Mouse (Mus musculus) intestine, embryonic 14.5 days (tissue): ENCODE results near the gene AC109138.7. TPM values are rescaled to one million over a fixed set of nuclear protein-coding genes. Genes with fewer than 3 reads are reported as not detected.
"Not testable (repeated sequence)": the region's sequence is repeated elsewhere in the genome, so short reads cannot be mapped to it uniquely, and the experiment has no call there.

Experiments
- ATAC-seq: fragments of 200-750 bp; cut with Nextera tagmentation; replicated peaks from 2 replicates; pipeline ENCODE4 v1.8.0; 2017; ENCODE audit warnings: low read depth, moderate number of reproducible peaks, moderate TSS enrichment, moderate library complexity; ENCODE audit not compliant: low FRiP score, low TSS enrichment
- DNase-seq: peaks from one replicate; pipeline ENCODE4 v3.0.0-alpha.2; 2018; ENCODE audit warnings: low spot score
- H3K27ac ChIP-seq: fragments of 300-500 bp; sonication (generic); 2 replicates; pipeline ENCODE4 v1.5.1; 2014; ENCODE audit warnings: low read depth, mild to moderate bottlenecking, control low read depth
- H3K27me3 ChIP-seq: fragments of 300-500 bp; sonication (generic); replicated peaks from 2 replicates; pipeline ENCODE4 v1.6.1; 2014; ENCODE audit warnings: low read length, control low read depth; ENCODE audit not compliant: control insufficient read depth, insufficient read depth
- H3K36me3 ChIP-seq: fragments of 300-500 bp; sonication (generic); 2 replicates; pipeline ENCODE4 v1.6.1; 2014; ENCODE audit warnings: low read length, control low read depth; ENCODE audit not compliant: control insufficient read depth, insufficient read depth
- H3K4me1 ChIP-seq: fragments of 300-500 bp; sonication (generic); replicated peaks from 2 replicates; pipeline ENCODE4 v1.6.1; 2014; ENCODE audit warnings: low read length, control low read depth, mixed read lengths; ENCODE audit not compliant: control insufficient read depth, insufficient read depth
- H3K4me2 ChIP-seq: fragments of 300-500 bp; sonication (generic); 2 replicates; pipeline ENCODE4 v1.6.1; 2014; ENCODE audit warnings: low read length
- H3K4me3 ChIP-seq: fragments of 300-500 bp; sonication (generic); 2 replicates; pipeline ENCODE4 v1.5.1; 2014; ENCODE audit warnings: low read depth, low read length, control low read depth, mixed read lengths
- H3K9ac ChIP-seq: fragments of 300-500 bp; sonication (generic); 2 replicates; pipeline ENCODE4 v1.6.1; 2014; ENCODE audit warnings: mild to moderate bottlenecking, low read length
- H3K9me3 ChIP-seq: fragments of 300-500 bp; sonication (generic); 2 replicates; pipeline ENCODE4 v1.6.1; 2016; ENCODE audit warnings: low read length, control low read depth; ENCODE audit not compliant: control insufficient read depth
- WGBS: fragments of 180-500 bp; shearing (Covaris S2); extraction: QIAGEN DNeasy Blood & Tissue Kit; methylation state at CpG from one replicate; pipeline ENCODE4 v1.1.7; 2014; 5-methylcytosine and 5-hydroxymethylcytosine counted together
- polyA plus RNA-seq: library from polyadenylated mRNA; unstranded; fragments of >200 nt; fragmentation: Nextera tagmentation; extraction: Ambion mirVana; gene quantifications from 2 replicates; pipeline ENCODE4 v1.2.1, GENCODE M21; 2014

The AC109138.7 gene
- polyA plus RNA-seq, 1 experiment from 2014 or later, result not detected

GRCm38 (mm10) chr19:4240247-4240668 is 26.1 kb downstream of the AC109138.7 start:
- no peak for DNase-seq
- Histone ChIP-seq H3K27me3 (no peaks in the 10 kb centered on the region), H3K4me2 (no peak overlapping the region), H3K27ac (no peak overlapping the region), H3K4me3 (no peak overlapping the region), H3K4me1 (no peaks in the 10 kb centered on the region), H3K36me3 (no peaks in the 10 kb centered on the region), H3K9ac (no peak overlapping the region), H3K9me3 (no peaks in the 10 kb centered on the region)
- 47% methylated on average over 8 of the region's 8 CpGs for WGBS
- no peak for ATAC-seq

- no peaks in the 10 kb centered on the region for H3K36me3 ChIP-seq
- no peaks in the 10 kb centered on the region for H3K27me3 ChIP-seq
- no peak overlapping the region for H3K27ac ChIP-seq
- no peaks in the 10 kb centered on the region for H3K4me1 ChIP-seq
- H3K4me2 ChIP-seq, result no peak overlapping the region
- H3K9ac ChIP-seq, result no peak overlapping the region
- no peak for DNase-seq
- no peak overlapping the region for H3K4me3 ChIP-seq
- WGBS, result 63% methylated on average over 3 of the region's 3 CpGs
- H3K9me3 ChIP-seq, result no peaks in the 10 kb centered on the region
- ATAC-seq, result no peak
Measured at GRCm38 (mm10) chr19:4242416-4242815, 28.3 kb downstream of the AC109138.7 start.

- DNase-seq, result no peak
- Histone ChIP-seq H3K9ac (no peak overlapping the region), H3K36me3 (no peaks in the 10 kb centered on the region), H3K4me1 (no peaks in the 10 kb centered on the region), H3K9me3 (no peaks in the 10 kb centered on the region), H3K4me3 (no peak overlapping the region), H3K4me2 (no peak overlapping the region), H3K27me3 (no peaks in the 10 kb centered on the region), H3K27ac (no peak overlapping the region)
- 83% methylated on average over 6 of the region's 6 CpGs for WGBS
- no peak for ATAC-seq
Measured at GRCm38 (mm10) chr19:4244775-4245174, 30.6 kb downstream of the AC109138.7 start.

GRCm38 (mm10) chr19:4247010-4247409 is 32.9 kb downstream of the AC109138.7 start:
- DNase-seq, result no peak
- no peaks in the 10 kb centered on the region for H3K36me3 ChIP-seq
- no peak overlapping the region for H3K4me2 ChIP-seq
- no peak overlapping the region for H3K4me3 ChIP-seq
- WGBS, result 51% methylated on average over 1 of the region's 1 CpGs
- no peak overlapping the region for H3K9ac ChIP-seq
- no peaks in the 10 kb centered on the region for H3K27me3 ChIP-seq
- no peaks in the 10 kb centered on the region for H3K4me1 ChIP-seq
- ATAC-seq, result no peak
- H3K9me3 ChIP-seq, result no peaks in the 10 kb centered on the region
- no peak overlapping the region for H3K27ac ChIP-seq

GRCm38 (mm10) chr19:4248683-4249082 is 34.5 kb downstream of the AC109138.7 start:
- H3K4me1 ChIP-seq, H3K4me2 ChIP-seq, DNase-seq, H3K27me3 ChIP-seq, H3K9me3 ChIP-seq, H3K4me3 ChIP-seq, H3K36me3 ChIP-seq, H3K27ac ChIP-seq, H3K9ac ChIP-seq: not testable (repeated sequence)
- 0 out of 2 replicates have a peak, but pooled peaks have one; percentile 15 for ATAC-seq
- 57% methylated on average over 1 of the region's 1 CpGs for WGBS

- ATAC-seq, result no peak
- Histone ChIP-seq H3K9me3 (peaks cover 4% of the 10 kb centered on the region; the same call in 1 of the 2 replicates), H3K4me1 (peaks cover 7% of the 10 kb centered on the region; the same call in 1 of the 2 replicates), H3K36me3 (no peaks in the 10 kb centered on the region), H3K27me3 (no peaks in the 10 kb centered on the region), H3K4me3 (no peak overlapping the region), H3K27ac (no peak overlapping the region), H3K9ac (no peak overlapping the region), H3K4me2 (no peak overlapping the region)
- DNase-seq, result no peak
- 85% methylated on average over 7 of the region's 7 CpGs for WGBS
Measured at GRCm38 (mm10) chr19:4254230-4254629, 40.1 kb downstream of the AC109138.7 start.

- ATAC-seq, result no peak
- Histone ChIP-seq H3K4me3 (no peak overlapping the region), H3K9me3 (peaks cover 4% of the 10 kb centered on the region; the same call in 1 of the 2 replicates), H3K27me3 (no peaks in the 10 kb centered on the region), H3K27ac (no peak overlapping the region), H3K4me1 (peaks cover 7% of the 10 kb centered on the region; the same call in 1 of the 2 replicates), H3K9ac (no peak overlapping the region), H3K4me2 (no peak overlapping the region), H3K36me3 (no peaks in the 10 kb centered on the region)
- DNase-seq, result no peak
- WGBS, result 73% methylated on average over 11 of the region's 11 CpGs
Measured at GRCm38 (mm10) chr19:4255583-4256162, 41.5 kb downstream of the AC109138.7 start.

- Histone ChIP-seq H3K27me3 (no peaks in the 10 kb centered on the region), H3K4me3 (peak overlapping the region; percentile 53), H3K9ac (peak overlapping the region; percentile 51), H3K36me3 (no peaks in the 10 kb centered on the region), H3K4me2 (peak overlapping the region; percentile 96), H3K9me3 (peaks cover 4% of the 10 kb centered on the region; the same call in 1 of the 2 replicates), H3K4me1 (peaks cover 7% of the 10 kb centered on the region; the same call in 1 of the 2 replicates), H3K27ac (no peak overlapping the region)
- DNase-seq (peak; percentile 93), ATAC-seq (peak; percentile 81)
- WGBS, result under 1% methylated on average over 41 of the region's 41 CpGs
Measured at GRCm38 (mm10) chr19:4257216-4257896, 43.2 kb downstream of the AC109138.7 start.
